Mouse (Mus musculus) limb, embryonic 12.5 days (tissue): Measurements from ENCODE around the gene Uckl1. TPM values are rescaled to one million over a fixed set of nuclear protein-coding genes. Genes with fewer than 3 reads are reported as not detected.

Source experiments
- ATAC-seq: fragments of 200-750 bp; cut with Nextera tagmentation; 2 replicates; pipeline ENCODE4 v1.8.0; 2017; ENCODE audit warnings: low read depth, moderate TSS enrichment; ENCODE audit not compliant: insufficient number of reproducible peaks, insufficient read depth, low FRiP score, low TSS enrichment
- H3K27ac ChIP-seq: fragments of 300-500 bp; sonication (generic); 2 replicates; pipeline ENCODE4 v1.5.1; 2016; ENCODE audit warnings: mild to moderate bottlenecking, moderate library complexity
- H3K27me3 ChIP-seq: fragments of 300-500 bp; sonication (generic); 2 replicates; pipeline ENCODE4 v1.6.1; 2016; ENCODE audit warnings: mild to moderate bottlenecking, moderate library complexity
- H3K36me3 ChIP-seq: fragments of 300-500 bp; sonication (generic); 2 replicates; pipeline ENCODE4 v1.6.1; 2016; ENCODE audit warnings: mild to moderate bottlenecking, moderate library complexity
- H3K4me1 ChIP-seq: fragments of 300-500 bp; sonication (generic); replicated peaks from 2 replicates; pipeline ENCODE4 v1.6.1; 2016
- H3K4me2 ChIP-seq: fragments of 300-500 bp; sonication (generic); 2 replicates; pipeline ENCODE4 v1.6.1; 2016; ENCODE audit warnings: mild to moderate bottlenecking, moderate library complexity
- H3K4me3 ChIP-seq: fragments of 300-500 bp; sonication (generic); replicated peaks from 2 replicates; pipeline ENCODE4 v1.5.1; 2016; ENCODE audit warnings: mild to moderate bottlenecking
- H3K9ac ChIP-seq: fragments of 300-500 bp; sonication (generic); replicated peaks from 2 replicates; pipeline ENCODE4 v1.6.1; 2016; ENCODE audit warnings: mild to moderate bottlenecking, moderate library complexity
- H3K9me3 ChIP-seq: fragments of 300-500 bp; sonication (generic); 2 replicates; pipeline ENCODE4 v1.6.1; 2016; ENCODE audit warnings: mild to moderate bottlenecking, moderate library complexity
- WGBS: fragments of 180-500 bp; shearing (Covaris S2); methylation state at CpG from one replicate; pipeline ENCODE4 v1.1.7; 2016; 5-methylcytosine and 5-hydroxymethylcytosine counted together
- polyA plus RNA-seq: library from polyadenylated mRNA; unstranded; fragments of >200 nt; fragmentation: Nextera tagmentation; extraction: Ambion mirVana; gene quantifications from 2 replicates; pipeline ENCODE4 v1.2.1, GENCODE M21; 2016

The Uckl1 gene
- polyA plus RNA-seq, 1 experiment from 2014 or later, result 37.9 TPM

DNA sequence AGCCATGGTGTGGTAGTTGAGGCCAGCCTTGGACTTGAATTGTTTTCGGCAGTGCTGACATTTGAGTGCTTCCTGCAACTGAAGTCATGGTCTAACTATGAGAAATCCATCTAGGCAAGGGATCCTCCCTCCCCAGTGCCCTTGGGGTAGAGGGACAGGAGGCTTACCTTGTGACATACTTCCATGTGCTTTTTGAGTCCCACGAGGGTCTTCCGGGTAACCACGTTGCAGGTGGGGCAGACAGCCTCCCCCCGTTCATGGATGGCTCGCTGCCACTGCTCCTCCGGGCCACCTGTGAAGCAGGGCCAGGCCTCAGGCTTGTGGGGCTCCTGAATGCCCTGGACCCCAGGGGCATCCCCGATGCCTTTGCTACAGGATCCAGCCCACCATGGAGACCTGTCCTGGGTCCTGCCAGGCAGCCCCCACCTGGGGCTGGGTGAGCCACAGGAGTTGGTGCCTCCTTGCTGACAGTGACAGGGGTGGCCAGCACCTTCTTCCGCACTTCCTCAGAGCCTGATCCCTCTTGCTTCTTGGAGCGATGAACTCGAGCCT lies 3.6 kb upstream of the Uckl1 start:
- no peak overlapping the region for H3K4me2 ChIP-seq
- H3K36me3 ChIP-seq, result peaks cover 75% of the 10 kb centered on the region
- 91% methylated on average over 11 of the region's 11 CpGs for WGBS
- H3K4me3 ChIP-seq, result no peak overlapping the region
- no peak for ATAC-seq
- no peaks in the 10 kb centered on the region for H3K27me3 ChIP-seq
- H3K9me3 ChIP-seq, result no peaks in the 10 kb centered on the region
- H3K27ac ChIP-seq, result no peak overlapping the region
- H3K9ac ChIP-seq, result no peak overlapping the region
- H3K4me1 ChIP-seq, result peaks cover 17% of the 10 kb centered on the region

DNA sequence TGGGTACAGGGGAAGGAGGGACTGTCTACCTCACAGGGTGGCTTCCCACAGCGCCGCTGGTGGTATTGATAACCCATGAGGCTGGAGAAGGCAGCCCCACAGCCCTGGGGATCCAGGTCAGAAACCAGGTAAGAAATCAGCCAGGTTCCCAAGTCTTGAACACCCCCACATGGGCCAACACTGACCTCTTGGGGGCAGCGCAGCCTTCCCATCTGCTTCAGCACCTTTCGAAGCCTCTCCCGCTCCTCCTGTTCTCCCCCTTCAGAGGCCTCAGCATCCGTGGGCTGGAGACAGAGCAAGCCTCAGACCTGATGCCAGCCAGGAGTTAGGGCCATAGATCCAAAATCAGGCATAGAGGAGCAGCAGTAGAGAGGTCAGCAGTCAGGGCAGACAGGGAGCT lies 3.1 kb upstream of the Uckl1 start:
- no peak for ATAC-seq
- no peaks in the 10 kb centered on the region for H3K27me3 ChIP-seq

DNA sequence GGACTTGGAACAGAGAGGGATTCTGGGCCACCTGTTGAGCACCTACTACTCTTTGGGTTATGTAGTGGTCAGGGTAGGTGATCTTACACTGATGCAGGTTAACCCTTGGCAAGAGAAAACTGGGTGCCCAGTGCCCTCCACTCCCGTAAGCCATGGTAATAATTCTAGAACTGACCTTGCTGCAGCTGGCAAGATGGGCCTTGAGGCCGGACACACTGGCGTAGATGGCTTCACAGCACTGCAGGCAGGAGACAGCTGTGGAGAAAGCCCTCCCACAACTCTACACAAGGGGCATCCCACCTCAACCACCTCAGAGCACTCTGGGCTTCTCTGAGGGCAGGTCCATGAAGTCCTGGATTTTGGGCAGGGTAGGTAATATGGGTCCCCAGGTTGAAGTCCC lies 1.4 kb upstream of the Uckl1 start:
- Histone ChIP-seq H3K36me3 (peaks cover 80% of the 10 kb centered on the region), H3K9me3 (no peaks in the 10 kb centered on the region), H3K9ac (no peak overlapping the region), H3K4me3 (no peak overlapping the region), H3K27ac (no peak overlapping the region), H3K4me2 (no peak overlapping the region), H3K27me3 (no peaks in the 10 kb centered on the region), H3K4me1 (peaks cover 5% of the 10 kb centered on the region)
- WGBS, result 91% methylated on average over 3 of the region's 3 CpGs
- no peak for ATAC-seq

More for the DNA sequence above, 3.1 kb upstream of the Uckl1 start:
- Histone ChIP-seq H3K36me3 (peaks cover 80% of the 10 kb centered on the region), H3K4me3 (no peak overlapping the region), H3K4me1 (peaks cover 13% of the 10 kb centered on the region), H3K4me2 (no peak overlapping the region), H3K9ac (no peak overlapping the region), H3K9me3 (no peaks in the 10 kb centered on the region), H3K27ac (no peak overlapping the region)
- 84% methylated on average over 6 of the region's 6 CpGs for WGBS

DNA sequence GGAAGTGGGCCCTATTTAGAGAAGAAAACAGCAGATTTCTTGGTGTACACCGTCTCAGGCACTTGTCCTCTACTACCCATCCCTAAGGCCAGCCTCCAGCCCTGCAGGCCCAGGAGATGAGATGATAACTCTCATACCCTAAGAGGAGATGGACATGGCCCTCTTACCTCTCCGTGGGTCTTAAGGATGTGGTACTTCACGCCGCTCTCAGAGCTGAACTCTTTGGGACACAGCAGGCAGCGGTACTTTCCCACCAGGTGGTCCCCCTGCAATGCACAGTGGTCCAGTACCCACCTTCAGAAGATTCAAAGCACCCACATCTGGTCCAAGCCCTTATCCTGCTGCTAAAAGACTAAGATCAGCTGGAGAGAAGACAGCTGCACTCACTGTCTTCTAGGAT lies 814 bp upstream of the Uckl1 start:
- H3K27me3 ChIP-seq, result no peaks in the 10 kb centered on the region
- H3K9ac ChIP-seq, result no peak overlapping the region
- no peak overlapping the region for H3K27ac ChIP-seq
- H3K4me1 ChIP-seq, result peaks cover 4% of the 10 kb centered on the region
- 86% methylated on average over 5 of the region's 5 CpGs for WGBS
- no peak overlapping the region for H3K4me2 ChIP-seq
- no peak overlapping the region for H3K4me3 ChIP-seq
- H3K9me3 ChIP-seq, result no peaks in the 10 kb centered on the region
- peaks cover 76% of the 10 kb centered on the region for H3K36me3 ChIP-seq
- no peak for ATAC-seq

DNA sequence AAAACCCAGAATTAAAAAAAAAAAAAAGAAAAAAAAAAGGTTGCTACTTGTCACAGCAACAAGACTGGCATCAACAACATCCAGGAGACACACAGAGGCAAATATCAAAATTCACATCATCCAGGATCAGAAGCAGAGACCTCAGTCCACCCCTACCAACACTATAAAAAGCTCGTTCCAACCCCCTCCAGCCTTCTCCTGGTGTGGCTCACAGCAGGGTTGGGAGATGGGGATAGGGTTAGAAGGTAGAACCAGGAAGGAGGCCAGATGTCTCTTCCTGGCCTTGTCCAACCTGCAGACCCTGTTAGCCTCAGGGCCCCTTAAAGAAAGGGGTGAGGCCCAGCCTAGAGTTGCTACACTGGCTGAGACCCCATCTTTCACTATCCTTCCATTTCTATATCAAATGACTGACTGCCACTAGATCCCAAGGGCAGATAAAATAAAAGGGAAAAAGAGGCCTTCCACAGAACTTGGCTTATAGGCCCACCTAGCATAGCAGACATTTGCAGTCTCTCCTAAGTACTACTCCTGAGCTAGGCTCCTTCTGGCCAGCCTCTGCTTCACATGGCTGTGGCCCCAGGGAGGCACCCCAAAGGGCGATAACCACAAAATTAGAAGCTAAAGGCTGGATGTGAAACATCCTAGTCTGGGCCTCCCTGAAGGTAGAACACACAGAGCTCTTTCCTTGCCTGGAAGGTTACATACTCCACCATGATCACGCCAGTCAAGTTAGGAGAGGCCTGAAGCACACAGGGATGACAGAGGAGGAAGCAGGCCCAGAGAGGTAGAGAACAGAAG lies 1.0 kb downstream of the Uckl1 start:
- Histone ChIP-seq H3K4me3 (no peak overlapping the region), H3K36me3 (peaks cover 57% of the 10 kb centered on the region), H3K4me2 (no peak overlapping the region), H3K27me3 (no peaks in the 10 kb centered on the region), H3K4me1 (peaks cover 8% of the 10 kb centered on the region), H3K9me3 (no peaks in the 10 kb centered on the region), H3K27ac (no peak overlapping the region), H3K9ac (no peak overlapping the region)
- ATAC-seq, result no peak
- WGBS, result 89% methylated on average over 3 of the region's 3 CpGs

DNA sequence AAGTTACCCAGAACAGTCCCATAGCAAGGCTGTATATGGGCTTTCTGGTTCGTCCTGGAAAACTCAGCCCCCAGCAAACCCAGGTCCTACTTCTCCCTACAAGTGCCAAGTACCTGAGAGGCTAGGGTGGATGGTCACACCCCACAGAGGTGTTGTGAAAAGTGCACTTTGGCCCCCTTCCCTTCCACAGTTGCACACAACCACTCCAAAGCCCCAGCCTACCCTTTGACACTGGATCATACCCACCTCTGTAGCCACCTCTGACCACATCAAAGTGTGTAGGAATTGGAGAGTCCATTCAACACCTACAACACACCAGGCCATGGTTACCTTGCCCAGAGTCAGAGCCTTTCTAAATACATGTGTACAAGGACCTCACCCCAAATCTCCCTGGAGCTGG lies 1.8 kb downstream of the Uckl1 start:
- no peak for ATAC-seq
- Histone ChIP-seq H3K4me2 (no peak overlapping the region), H3K27me3 (no peaks in the 10 kb centered on the region), H3K9me3 (no peaks in the 10 kb centered on the region), H3K9ac (no peak overlapping the region), H3K27ac (no peak overlapping the region), H3K4me1 (peaks cover 8% of the 10 kb centered on the region), H3K4me3 (no peak overlapping the region), H3K36me3 (peaks cover 50% of the 10 kb centered on the region)
- WGBS, result 87% methylated on average over 1 of the region's 1 CpGs

DNA sequence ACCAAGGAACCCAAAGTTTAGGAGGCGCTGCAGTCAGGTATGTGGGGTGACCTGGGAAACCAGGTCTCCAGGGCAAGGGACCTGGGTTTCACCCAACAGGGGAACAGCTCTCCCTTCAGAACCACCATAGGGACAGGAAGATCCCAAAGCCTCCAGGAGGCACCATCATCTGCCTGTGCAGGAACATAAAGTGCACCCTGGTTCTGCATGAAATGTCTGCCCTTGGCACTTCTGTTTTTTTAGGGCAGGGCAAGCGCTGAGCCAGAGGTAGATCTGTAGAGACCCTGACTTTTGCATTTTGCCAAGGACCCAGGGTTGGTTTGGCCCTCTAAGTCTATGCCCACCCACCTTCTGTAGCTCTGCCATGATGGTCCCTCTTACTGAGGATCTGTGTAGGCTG lies 2.3 kb downstream of the Uckl1 start:
- ATAC-seq, result no peak
- Histone ChIP-seq H3K4me1 (peaks cover 8% of the 10 kb centered on the region), H3K36me3 (peaks cover 44% of the 10 kb centered on the region), H3K4me3 (peak overlapping the region; percentile 77), H3K9me3 (no peaks in the 10 kb centered on the region), H3K27me3 (no peaks in the 10 kb centered on the region), H3K9ac (no peak overlapping the region), H3K27ac (no peak overlapping the region; the same call in 1 of the 2 replicates), H3K4me2 (peak overlapping the region; percentile 90)
- WGBS, result 80% methylated on average over 2 of the region's 2 CpGs

DNA sequence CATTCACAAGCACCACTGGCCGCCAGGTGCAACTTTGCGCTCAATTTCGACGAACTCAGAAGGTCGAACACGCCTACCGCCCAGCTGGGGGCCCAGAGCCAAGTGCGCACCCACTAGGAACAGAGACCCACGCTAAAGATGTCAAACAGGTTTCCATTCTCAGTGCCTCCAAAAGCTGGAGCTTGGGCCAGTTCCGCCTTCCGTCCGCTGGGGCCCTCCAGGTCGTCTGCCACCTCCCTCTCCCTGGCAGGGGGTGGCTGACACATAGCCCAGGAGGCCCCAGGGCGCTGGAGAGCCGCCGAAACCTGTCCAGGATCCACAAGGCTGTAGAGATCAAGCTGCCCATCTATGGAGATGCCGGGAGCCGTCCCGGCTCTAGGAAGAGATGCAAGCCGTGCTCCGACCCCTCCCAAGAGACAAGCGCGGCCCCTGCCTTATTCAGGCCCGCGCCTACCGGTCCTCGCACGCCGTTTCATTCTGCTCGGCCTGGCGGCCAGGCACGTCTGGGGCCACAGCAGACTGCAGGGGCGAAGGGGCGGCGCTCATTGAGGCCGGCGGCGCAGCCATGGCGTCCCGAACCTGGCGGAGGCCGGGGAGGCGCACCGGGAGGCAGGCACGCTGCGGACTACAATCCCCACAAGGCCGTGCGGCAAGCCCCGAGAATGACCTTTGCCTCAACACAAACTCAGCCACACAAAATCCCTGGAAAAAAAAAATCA lies 3.1 kb downstream of the Uckl1 start:
- ATAC-seq, result peak; percentile 67
- Histone ChIP-seq H3K27ac (peak overlapping the region; percentile 91), H3K27me3 (no peaks in the 10 kb centered on the region), H3K9ac (peak overlapping the region; percentile 83), H3K9me3 (no peaks in the 10 kb centered on the region), H3K4me1 (peaks cover 8% of the 10 kb centered on the region), H3K36me3 (peaks cover 37% of the 10 kb centered on the region), H3K4me3 (peak overlapping the region; percentile 77), H3K4me2 (peak overlapping the region; percentile 90)
- under 1% methylated on average over 49 of the region's 49 CpGs for WGBS

DNA sequence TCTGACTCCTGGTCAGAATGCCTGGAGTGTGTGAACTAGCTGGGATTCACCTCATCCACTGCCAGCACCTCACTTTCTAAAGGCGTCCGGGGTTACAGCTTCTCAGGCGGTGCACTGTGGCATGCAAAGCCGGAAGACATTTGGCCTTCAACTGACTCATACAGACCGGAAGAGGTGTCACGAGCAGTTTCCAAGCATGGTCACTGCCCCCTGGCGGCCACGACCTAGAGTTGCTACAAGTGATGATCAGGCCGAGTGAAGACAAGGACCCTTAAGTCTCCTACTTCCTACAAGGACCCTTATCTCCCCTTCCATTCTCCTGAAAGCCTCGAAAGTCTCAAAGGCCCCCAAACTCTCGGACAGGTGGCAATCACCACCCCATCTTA lies 3.7 kb downstream of the Uckl1 start:
- H3K36me3 ChIP-seq, result peaks cover 31% of the 10 kb centered on the region
- H3K27me3 ChIP-seq, result no peaks in the 10 kb centered on the region
- peak overlapping the region; percentile 90 for H3K4me2 ChIP-seq
- no peaks in the 10 kb centered on the region for H3K9me3 ChIP-seq
- H3K4me1 ChIP-seq, result peaks cover 8% of the 10 kb centered on the region
- under 1% methylated on average over 11 of the region's 11 CpGs for WGBS
- peak overlapping the region; percentile 77 for H3K4me3 ChIP-seq
- peak overlapping the region; percentile 83 for H3K9ac ChIP-seq
- ATAC-seq, result peak; percentile 56
- H3K27ac ChIP-seq, result peak overlapping the region; percentile 91

DNA sequence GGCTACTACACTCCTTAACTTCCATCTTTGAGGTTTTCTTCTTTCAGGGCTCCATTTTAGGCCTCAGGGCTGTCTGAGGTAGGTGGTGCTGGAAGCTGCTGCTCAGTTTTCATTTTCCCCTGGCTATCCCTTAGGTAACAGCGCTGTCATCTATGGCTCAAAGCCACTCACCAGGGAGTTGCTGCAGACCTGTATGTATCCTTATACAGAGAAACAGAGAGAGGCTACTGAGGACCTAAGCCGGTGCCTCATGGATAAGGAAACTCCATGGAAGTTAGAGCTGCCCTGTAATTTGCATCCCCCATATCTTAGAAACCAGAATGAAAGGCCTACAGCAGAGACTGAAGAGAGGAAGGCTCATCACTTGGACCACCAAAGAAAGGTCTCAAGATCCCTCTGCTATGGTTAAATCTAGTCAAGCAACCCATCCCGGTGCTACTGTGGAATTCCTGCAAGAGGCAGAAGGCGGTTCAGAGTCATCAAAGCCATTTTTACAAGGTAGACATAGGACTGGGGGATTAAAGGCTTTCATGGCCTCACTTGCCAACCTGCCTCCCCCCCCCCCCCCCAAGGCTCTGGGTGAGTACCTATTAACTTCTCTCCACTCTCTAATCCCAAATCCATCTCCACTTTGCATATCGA lies 4.4 kb downstream of the Uckl1 start:
- peaks cover 23% of the 10 kb centered on the region for H3K36me3 ChIP-seq
- peaks cover 8% of the 10 kb centered on the region for H3K4me1 ChIP-seq
- H3K27me3 ChIP-seq, result no peaks in the 10 kb centered on the region
- H3K27ac ChIP-seq, result 0 out of 2 replicates have a peak overlapping the region, but pooled peaks have one; percentile 91
- H3K9ac ChIP-seq, result peak overlapping the region; percentile 83
- peak overlapping the region; percentile 77 for H3K4me3 ChIP-seq
- H3K9me3 ChIP-seq, result no peaks in the 10 kb centered on the region
- WGBS, result 81% methylated on average over 5 of the region's 5 CpGs
- no peak for ATAC-seq
- peak overlapping the region; percentile 90 for H3K4me2 ChIP-seq

DNA sequence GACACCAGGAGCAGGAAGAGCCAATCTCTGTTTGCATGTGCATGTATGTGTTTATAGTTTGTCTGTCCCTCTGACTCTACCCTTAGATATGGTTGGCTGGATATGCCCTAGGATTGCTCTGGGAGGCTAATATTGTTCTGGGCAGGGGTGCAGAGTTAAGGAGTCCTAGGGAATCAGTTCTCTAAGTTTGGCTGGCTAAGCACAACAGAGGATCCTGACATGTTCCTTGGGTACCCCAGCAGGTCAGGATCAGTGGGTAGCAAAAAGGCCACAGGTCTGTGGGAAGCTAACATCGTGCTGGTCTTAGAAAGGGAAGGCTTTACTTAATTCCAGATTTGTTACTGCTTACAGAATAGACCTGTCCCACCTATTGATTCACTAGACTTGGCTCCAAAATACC lies 5.0 kb downstream of the Uckl1 start:
- Histone ChIP-seq H3K4me1 (peaks cover 8% of the 10 kb centered on the region), H3K4me2 (no peak overlapping the region), H3K27ac (no peak overlapping the region), H3K36me3 (peaks cover 20% of the 10 kb centered on the region), H3K9me3 (no peaks in the 10 kb centered on the region), H3K9ac (no peak overlapping the region), H3K4me3 (no peak overlapping the region), H3K27me3 (no peaks in the 10 kb centered on the region)
- no peak for ATAC-seq
- WGBS, result 100% methylated on average over 1 of the region's 1 CpGs
